Mouse (Mus musculus): ENCODE measurements around the gene Acsl6.

The Acsl6 gene

DNA sequence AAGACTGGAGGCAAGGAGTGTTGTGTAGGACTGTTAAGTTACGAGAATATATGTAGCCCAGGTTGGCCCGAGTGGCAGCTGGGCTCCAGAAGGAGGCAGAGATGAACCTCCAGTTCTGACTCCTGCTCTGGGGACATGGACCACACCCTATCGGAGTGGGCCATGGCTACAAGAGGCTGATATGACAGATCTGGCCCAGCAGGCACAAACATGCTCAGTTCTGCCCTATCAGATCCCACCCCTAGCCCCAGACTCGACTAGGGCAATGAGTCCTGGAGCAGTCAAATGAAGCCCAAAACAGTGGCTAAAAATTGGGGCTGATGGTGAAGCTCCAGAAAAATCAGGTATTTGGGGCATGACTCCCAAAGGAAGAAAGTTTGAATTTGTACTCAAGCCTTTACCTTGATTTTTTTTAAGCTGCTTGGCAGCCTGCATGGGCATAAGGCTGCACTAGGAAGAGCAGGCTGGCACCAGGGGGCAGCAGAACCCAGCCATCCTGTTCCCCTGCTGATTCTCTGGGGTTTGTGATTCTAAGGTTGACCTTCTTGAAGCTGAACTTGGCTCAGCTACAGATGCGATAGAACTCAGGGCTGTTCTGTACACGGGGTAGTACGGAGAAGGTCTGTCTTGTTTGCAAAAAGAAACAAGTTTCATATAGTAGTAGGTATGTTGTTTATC is 3.7 kb downstream of the Acsl6 start:
- DNase-seq, result peak; percentile 32 to 74

DNA sequence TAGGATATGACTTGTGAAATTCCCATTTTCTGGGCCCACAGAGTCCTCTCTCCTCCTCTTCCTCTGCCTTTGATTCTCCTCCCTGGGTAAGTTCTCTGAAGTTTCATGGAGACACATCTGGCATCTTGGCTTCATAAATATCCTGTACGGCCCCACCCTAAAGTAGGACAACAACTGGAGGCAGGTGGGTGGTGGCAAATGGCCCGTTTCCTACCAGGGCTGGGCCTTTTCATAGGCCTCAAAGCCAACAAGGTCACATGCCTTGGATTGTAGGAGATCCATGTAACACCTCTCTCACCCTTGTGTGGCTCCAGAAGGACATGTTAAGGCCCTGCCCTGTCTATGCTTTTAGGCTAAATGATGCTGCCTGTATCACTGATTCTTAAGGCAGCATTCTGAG is 7.0 kb downstream of the Acsl6 start:
- no peak for DNase-seq

DNA sequence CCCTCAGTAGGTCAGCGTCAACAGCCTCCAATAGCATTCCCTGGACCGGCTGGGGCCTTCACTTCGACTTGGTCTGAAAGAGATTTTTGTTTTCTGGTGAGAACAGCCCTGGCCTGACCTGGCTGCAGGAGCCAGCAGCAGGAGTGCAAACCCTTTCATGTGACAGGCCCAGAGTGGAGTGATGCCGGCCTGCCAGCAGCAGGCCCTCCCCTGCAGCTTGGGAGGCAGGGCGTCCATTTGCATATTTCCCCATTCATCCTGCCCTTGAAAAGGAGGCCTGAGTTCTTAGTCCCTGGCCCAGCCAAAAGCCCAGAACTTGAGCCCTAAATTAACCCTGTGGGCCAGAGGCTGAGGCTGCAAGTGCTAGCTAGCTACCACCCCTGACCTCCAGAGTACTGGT is 8.4 kb downstream of the Acsl6 start:
- peak; percentile 16 to 18 for DNase-seq

DNA sequence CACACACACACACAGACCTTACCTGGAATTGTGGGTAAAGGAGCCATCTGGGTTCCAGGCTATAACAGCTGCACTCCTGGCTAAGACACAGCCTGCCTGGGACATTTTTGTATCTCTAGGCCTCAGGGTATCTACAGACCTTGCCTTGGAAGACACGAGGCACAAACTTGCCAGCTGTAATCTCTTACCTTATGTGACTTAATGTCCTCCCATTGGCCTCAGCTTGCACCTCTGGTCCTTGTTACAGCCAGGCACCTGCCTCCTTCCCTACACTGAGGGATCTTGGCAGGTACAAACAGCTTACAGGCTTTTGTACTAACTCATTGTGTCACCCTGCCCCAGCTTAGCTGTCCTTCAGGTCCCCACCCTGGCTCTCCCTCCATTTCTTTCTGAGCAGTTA is 9.0 kb downstream of the Acsl6 start:
- DNase-seq, result no peak

DNA sequence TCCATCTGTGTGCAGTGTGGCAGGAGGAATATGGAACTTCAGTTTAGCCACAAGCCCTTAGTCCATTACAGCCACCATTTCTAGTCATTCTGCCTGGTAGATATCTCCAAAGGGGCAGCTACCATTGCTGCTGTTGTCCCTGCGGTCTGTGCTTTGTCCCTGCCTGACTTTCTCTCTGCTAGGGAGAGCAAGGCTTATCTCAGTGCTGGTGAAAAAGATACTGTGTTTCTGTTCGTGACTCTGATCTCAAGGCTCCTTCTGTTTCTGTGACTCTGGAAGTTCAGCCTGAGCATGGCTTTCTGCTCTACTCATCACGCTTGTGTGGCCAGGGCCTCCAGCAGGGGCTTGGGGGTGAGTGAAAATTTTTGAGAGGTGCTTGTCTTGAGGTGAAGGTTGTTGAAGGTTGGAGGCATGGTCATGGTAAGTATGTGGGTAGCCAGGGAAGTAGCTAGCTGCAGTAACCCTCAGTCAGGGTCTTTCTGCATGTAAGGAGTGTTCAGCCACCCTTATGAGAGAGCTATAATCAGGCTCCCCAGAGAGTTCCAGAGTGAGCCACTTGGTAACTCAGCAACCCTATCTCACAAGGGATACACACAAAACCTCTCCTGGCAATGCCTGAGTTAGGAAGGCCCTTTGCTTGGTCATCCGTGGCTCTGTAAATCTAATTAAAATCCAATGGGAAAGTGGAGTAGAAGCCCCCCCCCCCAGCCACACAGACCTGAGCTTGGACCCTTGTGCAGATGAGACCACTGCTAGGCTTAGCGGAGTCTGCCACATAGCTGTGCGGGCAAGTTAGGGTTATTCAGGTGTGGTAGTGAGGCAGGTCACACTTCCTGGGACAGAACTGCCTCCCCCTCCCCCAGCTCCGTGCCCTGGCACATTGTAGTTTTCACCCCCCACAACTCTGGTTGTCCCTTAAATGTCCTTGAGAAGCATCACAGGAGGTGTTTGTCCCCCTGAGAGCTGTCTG is 10.1 kb downstream of the Acsl6 start:
- DNase-seq, result no peak

DNA sequence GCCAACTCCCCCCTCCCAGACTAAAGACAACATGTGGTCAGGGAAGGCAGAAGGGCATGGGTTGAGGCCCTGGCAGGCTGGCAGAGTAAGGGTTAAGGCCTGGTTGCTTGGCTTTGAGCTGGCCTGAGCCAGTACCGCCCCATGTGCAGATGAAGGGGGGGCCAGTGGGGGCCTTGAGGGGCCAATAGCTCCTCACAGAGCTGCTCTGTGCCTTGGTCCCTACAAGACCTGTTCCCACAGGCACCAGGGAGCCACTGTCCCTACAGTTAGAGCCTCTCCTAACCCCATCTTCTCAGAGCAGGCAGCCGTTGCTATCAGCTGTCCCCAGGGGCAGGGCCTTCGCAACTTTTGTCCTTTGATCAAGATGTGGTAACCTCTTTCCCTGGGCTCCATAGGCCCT is 11.1 kb downstream of the Acsl6 start:
- DNase-seq, result peak in 1 of 2 experiments; percentile 11

DNA sequence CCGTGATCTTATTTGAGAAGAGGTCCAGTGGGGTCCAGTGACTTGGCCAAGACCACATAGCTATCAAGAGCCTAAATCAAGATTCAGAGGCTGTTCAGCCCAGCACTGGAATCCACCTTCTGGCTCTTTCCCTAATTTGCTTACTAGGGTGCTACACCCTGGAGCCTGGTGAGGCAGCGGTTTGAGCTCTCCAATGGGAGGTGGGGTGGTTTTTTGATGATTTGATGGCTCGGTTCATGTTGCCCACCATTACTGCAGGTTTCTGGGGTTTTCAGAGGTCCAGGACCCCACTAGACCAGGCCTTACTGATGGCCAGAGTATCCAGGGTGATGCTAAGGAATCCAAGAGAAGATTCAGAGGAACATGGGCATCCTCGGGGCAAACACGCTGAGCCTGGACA is 11.7 kb downstream of the Acsl6 start:
- no peak for DNase-seq

DNA sequence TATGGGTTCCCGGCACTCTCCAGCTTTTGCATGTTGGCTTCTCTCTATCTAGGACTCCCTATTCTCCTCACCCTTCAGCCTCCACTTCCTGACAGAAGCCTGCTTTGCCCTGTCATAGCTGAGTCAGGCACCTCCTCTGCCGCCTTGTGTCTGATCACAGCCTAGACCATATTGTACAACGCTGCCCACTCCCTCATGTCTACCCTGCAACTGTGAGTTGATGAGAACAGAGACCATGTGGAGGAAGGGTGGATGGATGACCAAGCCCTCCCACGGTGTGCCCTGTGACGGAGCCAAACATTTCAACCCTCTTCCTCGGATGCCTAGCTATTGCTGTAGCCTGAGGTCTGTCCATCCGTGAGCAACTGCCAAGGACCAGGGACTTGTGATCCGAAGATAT is 13.8 kb downstream of the Acsl6 start:
- DNase-seq, result no peak

DNA sequence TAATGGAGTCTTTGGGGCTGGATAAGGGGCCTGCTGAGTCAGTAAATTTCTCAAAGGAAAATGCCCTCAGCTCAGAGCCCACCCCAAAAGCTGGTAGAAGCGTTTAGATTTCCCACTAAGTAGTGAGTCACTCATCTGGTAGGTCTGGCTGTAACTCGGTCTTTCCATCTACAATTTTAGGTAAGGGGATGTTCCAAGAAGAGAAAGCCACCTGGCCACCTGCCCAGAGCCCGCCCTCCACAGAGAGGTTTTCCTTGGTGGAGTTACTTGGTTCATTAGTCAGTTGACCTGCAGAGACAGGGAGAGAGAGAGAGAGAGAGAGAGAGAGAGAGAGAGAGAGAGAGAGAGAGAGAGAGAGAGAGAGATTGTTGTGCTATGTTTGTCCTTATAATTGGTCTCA is 14.2 kb downstream of the Acsl6 start:
- DNase-seq, result no peak

DNA sequence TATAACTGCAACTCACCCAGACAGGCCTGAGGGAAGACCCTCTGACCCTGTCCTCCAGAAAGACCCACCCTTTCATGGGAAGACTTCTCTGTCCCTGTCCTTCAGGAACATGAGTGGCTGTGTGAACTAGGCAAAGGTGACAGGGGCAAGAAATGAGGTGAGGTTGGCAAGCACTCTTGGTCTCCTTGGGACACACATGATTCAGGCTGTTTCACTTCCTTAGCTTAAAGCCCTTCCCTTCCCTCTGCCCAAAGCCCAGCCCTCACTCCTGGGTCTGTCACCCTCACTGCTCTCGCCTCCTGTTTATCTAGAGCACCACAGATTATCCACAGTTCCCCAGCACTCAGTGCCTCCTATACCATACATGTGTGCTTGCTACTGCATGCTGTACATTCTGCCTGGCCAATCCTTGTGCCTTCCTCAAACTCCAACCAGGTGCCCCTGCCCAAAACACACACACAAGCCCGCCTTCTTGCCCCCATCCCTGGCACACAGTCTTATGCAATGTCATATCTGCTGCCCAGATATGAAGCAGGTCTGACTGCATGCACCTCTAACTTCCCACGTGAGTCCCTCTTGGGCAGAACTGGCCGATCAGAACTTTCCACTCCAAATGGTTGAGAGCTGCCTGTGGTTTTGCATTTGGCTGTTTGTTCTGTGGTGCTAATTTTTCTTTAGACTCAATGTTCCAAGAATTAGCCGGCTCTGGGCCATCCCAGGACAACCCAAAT is 18.4 kb downstream of the Acsl6 start:
- no peak for DNase-seq

DNA sequence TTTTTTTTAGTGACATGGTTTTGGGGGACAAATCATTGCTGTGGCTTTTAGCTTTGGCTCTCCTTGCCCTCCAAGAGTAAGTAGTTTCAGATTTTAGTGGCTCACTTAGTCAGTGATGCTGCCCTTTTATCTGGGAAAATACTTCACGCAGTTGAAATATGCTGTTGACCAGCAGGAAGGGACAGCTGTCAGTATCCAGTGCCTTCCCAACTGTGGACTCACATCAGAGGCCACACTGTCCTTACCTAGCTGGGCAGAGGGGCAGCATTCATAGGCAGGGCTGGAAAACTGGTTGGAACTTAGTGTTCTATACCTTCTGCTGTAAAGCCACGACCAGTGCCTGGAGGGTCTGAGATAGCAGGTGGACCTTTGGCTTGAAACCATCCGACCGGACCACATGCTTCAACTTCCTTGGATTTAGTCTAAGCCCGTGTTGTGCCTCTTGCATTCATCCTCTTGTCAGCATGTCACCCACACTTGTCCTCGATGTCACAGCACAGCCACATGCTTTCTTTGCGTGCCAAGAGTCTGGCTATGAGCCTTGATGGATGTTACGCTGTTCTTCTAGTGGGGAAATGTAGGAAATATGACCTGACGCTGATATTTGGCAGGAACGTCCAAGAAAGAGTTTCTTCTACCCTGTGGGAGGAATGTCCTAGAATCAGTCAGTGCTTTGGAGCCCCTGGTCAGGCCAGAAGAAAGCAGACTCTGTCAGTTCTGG is 28.0 kb downstream of the Acsl6 start:
- DNase-seq, result no peak

DNA sequence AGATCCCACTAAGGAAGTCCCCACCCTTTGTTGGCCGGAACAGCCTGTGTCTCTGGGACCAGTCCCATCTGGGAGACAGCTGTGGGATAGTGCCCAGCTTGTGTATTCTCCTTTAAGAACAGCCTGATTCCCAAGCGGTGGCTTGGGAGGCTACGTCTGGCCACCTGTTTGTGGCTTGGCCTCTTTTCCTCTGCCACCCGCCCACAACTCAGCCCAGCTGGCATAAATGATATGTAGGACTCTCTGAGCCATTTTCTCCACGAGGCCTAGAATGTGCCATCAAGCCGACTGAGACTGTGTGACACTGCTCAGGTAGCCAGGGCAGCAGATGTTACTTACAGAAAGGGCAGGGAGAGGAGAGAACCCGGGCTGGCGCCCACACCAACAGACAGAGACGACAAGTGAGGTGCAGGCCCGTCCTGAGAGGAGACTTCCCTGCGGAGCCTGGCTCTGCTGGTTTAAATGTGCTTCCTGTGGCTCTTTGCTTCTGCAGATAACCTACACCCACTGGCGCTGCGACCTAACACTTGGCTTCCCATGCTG is 32.6 kb downstream of the Acsl6 start:
- DNase-seq, result no peak

DNA sequence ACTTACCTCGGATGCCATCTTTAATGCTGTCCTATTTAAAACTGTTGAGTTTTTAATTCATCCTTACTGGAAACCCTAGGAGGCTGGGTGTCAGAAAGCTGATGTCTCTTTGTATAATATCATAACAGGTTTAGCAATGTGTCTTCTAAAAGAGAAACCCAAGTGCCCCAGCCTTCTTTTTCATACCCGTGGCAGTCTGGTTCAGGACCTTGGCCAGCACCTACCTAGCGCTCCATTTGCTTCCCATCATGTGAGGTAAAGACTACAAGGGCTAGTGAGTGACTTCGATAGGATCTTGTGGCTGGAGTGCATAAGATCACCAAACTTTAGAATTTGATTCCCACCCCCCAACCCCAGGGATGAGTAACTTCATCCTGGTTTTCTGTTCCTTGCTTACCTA is 40.1 kb downstream of the Acsl6 start:
- DNase-seq, result peak; percentile 6 to 62

DNA sequence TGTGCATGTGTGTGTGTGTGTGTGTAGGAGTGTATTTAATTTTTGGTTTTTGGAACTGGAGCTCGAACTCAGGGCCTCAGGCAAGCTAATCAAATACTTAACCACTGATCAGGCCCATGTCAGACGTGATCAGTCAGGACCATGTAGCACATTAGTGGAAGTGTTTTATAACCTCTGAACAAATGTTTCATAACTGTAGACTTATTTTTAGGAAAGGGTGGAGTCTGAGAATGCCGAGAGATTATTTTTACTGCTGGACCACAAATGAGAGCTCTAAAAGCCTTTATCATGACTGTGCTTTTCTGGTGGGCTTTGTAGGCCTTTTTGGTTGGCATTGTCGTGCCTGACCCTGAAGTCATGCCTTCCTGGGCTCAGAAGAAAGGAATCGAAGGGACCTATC is 48.1 kb downstream of the Acsl6 start:
- no peak for DNase-seq

DNA sequence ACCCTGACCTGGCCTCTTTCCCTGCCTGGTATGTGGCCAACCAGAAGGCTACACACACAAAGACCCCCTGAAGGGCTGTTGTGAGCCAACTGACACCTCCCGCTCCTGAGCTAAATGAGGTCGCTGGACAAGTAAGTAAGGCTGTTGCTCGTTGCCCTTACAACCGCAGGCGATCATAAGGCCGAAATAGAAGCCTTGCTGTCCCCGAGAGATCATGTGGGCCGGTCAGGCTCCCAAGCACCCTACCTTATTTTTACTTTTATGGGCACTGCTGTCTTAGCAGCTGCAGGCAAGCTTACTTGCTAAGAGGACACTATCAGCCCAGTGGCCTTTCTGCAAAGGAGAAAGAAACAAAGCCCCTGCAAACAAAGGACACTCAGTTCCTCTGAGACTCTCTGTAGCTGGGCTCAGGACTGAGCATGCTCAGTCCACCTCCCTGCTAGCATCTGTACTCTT is 49.6 kb downstream of the Acsl6 start:
- DNase-seq, result no peak

DNA sequence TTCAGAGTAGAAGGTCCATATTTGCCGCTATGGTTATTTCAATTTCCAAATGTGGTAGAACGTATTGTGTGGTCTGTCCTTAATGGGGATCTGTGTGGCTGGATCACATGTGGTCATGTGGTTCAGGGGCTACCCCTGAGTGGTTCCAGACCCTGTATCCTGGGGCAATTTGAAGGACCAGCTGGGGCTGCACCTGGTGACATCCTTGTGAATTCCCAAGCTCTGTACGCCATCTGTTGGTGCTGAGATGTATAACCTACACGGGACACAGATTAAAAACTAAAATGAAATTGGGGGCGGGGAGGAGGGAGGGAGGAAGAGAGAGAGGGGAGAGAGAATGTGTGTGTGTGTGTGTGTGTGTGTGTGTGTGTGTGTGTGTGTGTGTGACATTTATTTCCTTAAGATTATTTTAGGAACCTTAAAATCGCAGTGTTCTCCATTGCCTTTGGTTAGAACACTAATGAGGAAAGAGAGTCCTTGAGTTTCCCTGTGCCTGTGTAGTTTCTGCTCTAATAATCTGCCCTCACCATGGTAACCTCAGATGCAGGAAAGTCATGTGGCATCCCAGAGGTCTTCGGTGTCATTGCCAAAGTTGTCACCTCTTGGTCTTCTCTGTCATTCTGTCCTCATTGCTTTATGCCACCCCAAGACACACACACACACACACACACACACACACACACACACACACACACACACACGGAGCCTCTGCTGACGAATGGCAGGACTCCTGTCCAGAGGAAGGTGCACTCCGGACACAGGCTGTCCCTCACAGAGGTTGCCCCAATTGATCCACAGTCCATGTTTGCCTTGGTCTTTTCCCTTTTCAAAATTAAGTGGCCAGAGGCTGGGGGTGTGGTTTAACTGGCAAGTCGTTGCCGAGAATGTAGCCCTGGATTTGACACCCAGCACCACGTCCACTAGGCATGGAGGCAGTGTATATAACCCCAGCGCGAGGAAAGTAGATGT is 51.3 kb downstream of the Acsl6 start:
- DNase-seq, result peak; percentile 12 to 49

DNA sequence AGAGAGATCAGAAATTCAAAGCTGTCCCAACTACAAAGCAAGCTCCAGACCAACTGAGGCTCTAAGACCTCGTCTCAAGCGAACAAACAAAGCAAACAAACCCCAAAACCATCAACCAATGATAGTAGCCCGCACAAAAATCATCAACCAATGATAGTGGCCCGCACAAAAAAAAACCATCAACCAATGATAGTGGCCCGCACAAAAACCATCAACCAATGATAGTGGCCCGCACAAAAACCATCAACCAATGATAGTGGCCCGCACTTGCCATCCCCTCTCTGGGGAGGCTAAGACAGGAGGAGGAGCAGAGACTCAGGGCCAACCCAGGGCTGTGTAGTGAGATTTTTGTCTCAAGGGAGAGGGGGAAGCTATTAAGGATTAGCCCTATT is 52.0 kb downstream of the Acsl6 start:
- DNase-seq, result no peak

DNA sequence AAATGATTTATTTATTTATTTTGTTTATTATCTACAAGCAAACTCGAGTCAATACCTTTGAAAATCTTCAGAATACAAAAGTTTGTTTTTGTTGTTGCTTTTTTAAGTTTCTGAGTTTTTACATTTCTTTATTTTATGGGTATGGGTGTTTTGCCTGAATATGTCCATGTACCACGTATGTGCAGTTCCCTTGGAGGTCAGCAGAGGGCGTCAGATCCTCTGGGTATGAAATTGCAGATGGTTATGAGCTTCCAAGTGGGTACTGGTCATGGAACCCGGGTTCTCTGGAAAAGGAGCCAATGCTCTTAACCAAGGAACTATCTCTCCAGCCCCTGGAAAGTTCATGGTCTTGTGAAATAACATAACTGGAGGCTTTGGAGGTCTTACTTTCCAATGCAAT is 53.1 kb downstream of the Acsl6 start:
- DNase-seq, result peak in 1 of 2 experiments; percentile 70

DNA sequence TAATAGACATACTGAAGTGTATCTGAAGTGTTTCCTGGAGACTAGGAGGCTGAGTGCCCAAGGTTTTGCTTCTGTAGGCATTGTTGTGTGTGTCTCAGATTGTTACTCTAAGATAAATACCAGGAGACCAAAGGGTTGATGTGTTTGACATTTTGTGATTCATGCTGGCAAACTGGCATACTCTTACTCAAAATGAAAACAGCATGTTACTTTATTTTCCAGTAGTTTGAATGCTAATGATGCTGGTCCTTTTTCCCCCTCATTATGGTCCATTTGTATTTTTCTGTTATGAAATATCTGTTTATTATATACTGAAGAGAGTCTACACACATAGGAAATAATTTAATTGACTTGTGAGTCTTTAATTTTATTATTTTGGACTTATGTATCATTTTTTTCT is 69.0 kb downstream of the Acsl6 start:
- no peak for DNase-seq

DNA sequence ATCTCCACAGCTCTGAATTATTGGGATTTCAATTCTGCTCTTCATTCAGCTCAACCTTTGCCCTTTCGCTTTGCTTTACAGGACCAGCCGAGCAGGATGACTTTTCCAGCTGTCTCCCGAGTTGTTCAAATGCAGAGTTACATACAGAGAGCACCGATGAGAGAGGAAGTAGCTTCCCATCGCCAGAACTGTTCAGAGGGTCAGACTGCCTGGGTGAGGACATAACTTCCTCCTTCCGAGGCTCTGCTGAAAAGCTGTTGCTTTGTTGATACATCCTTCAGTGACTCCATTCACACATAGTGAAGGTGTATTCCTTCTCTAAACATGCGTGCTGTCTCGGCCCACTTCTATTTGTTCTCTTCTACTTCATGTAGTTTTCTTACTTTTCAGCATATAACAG is 86.8 kb downstream of the Acsl6 start:
- DNase-seq, result no peak

DNA sequence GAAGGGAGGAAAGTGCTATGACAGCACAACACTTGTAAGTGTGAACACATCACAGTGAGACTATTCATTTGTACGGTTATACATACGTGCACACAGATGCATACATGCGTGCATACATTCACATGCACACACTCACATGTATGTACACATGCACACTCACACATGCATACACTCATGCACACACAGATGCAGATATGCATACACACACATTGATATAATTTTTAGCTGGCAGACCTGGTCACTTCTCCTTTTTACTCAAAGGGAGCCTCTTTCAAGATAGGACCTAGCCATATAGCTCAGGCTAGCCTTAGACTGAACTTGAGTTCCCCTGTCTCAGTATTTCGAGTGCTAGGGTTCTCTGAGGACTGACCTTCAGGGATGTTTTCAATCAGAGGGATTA is 87.7 kb downstream of the Acsl6 start:
- no peak for DNase-seq

All from kidney, postnatal 36 days (tissue).